Mouse (Mus musculus) thymus, adult 2 months (tissue): ENCODE data around the gene Mas1.

Experiments
- CTCF ChIP-seq: fragments of 200-500 bp; IDR thresholded peaks from 2 replicates; pipeline ENCODE4 v1.5.1; 2012; ENCODE audit warnings: mild to moderate bottlenecking, control low read depth, low read length, moderate library complexity, borderline replicate concordance; ENCODE audit not compliant: control insufficient read depth, poor library complexity, insufficient read depth; ENCODE audit errors: extremely low read depth
- POLR2A ChIP-seq: fragments of 200-500 bp; IDR thresholded peaks from 2 replicates; pipeline ENCODE4 v1.6.1; 2012; ENCODE audit warnings: mild to moderate bottlenecking, low read length, control low read depth, moderate library complexity; ENCODE audit not compliant: control insufficient read depth, poor library complexity, insufficient read depth; ENCODE audit errors: extremely low read depth

- no peak for TF ChIP-seq CTCF
- no peak for TF ChIP-seq POLR2A
These were observed 32.2 kb downstream of the Mas1 start for GRCm38 (mm10) chr17:12835738-12836137.
